Mouse (Mus musculus) limb, embryonic 15.5 days (tissue): ENCODE data around the gene Olfr1377. TPM values are rescaled to one million over a fixed set of nuclear protein-coding genes. Genes with fewer than 3 reads are reported as not detected.
"Not testable (repeated sequence)": the region's sequence is repeated elsewhere in the genome, so short reads cannot be mapped to it uniquely, and the experiment has no call there.

Experiments used
- ATAC-seq: fragments of 200-750 bp; cut with Nextera tagmentation; 2 replicates; pipeline ENCODE4 v1.8.0; 2017; ENCODE audit warnings: low read depth, moderate TSS enrichment; ENCODE audit not compliant: insufficient number of reproducible peaks, low FRiP score, low TSS enrichment
- H3K27ac ChIP-seq: fragments of 300-500 bp; sonication (generic); 2 replicates; pipeline ENCODE4 v1.5.1; 2015; ENCODE audit warnings: moderate library complexity, mild to moderate bottlenecking, inconsistent platforms
- H3K27me3 ChIP-seq: fragments of 300-500 bp; sonication (generic); 2 replicates; pipeline ENCODE4 v1.6.1; 2015; ENCODE audit warnings: inconsistent platforms
- H3K36me3 ChIP-seq: fragments of 300-500 bp; sonication (generic); 2 replicates; pipeline ENCODE4 v1.6.1; 2015; ENCODE audit warnings: inconsistent platforms
- H3K4me1 ChIP-seq: fragments of 300-500 bp; sonication (generic); 2 replicates; pipeline ENCODE4 v1.6.1; 2015; ENCODE audit warnings: inconsistent platforms
- H3K4me2 ChIP-seq: fragments of 300-500 bp; sonication (generic); 2 replicates; pipeline ENCODE4 v1.6.1; 2015; ENCODE audit warnings: mild to moderate bottlenecking, inconsistent platforms
- H3K4me3 ChIP-seq: fragments of 300-500 bp; sonication (generic); 2 replicates; pipeline ENCODE4 v1.5.1; 2015; ENCODE audit warnings: mild to moderate bottlenecking, inconsistent platforms
- H3K9ac ChIP-seq: fragments of 300-500 bp; sonication (generic); 2 replicates; pipeline ENCODE4 v1.6.1; 2015; ENCODE audit warnings: inconsistent platforms
- H3K9me3 ChIP-seq: fragments of 300-500 bp; sonication (generic); 2 replicates; pipeline ENCODE4 v1.6.1; 2016; ENCODE audit warnings: inconsistent platforms
- WGBS: fragments of 180-500 bp; shearing (Covaris S2); methylation state at CpG from one replicate; pipeline ENCODE4 v1.1.7; 2015; 5-methylcytosine and 5-hydroxymethylcytosine counted together
- polyA plus RNA-seq: library from polyadenylated mRNA; unstranded; fragments of >200 nt; fragmentation: Nextera tagmentation; extraction: Ambion mirVana; gene quantifications from 2 replicates; pipeline ENCODE4 v1.2.1, GENCODE M21; 2015

The Olfr1377 gene
- polyA plus RNA-seq, 1 experiment from 2014 or later, result not detected

GRCm38 (mm10) chr11:51011821-51012220 is 30.1 kb downstream of the Olfr1377 start:
- H3K27ac ChIP-seq, result no peak overlapping the region
- H3K4me3 ChIP-seq, result no peak overlapping the region
- no peak for ATAC-seq
- H3K4me1 ChIP-seq, result no peaks in the 10 kb centered on the region
- no peak overlapping the region for H3K9ac ChIP-seq
- no peaks in the 10 kb centered on the region for H3K27me3 ChIP-seq
- no peaks in the 10 kb centered on the region for H3K9me3 ChIP-seq
- 70% methylated on average over 5 of the region's 5 CpGs for WGBS
- H3K4me2 ChIP-seq, result no peak overlapping the region
- no peaks in the 10 kb centered on the region for H3K36me3 ChIP-seq

GRCm38 (mm10) chr11:51013936-51014335 is 32.2 kb downstream of the Olfr1377 start, which contains the start of gene Olfr54:
Gene Olfr54, plus strand, starts transcription at chr11:51014236.
- Histone ChIP-seq H3K27ac (no peak within 1 kb of the TSS), H3K4me3 (no peak within 1 kb of the TSS), H3K4me2 (no peak within 1 kb of the TSS), H3K36me3 (no peaks in the 10 kb centered on the region), H3K4me1 (no peaks in the 10 kb centered on the region), H3K9me3 (no peaks in the 10 kb centered on the region), H3K27me3 (no peaks in the 10 kb centered on the region), H3K9ac (no peak within 1 kb of the TSS)
- 65% methylated on average over 1 of the region's 1 CpGs for WGBS
- no peak for ATAC-seq

- H3K36me3 ChIP-seq, result no peaks in the 10 kb centered on the region
- no peak overlapping the region for H3K27ac ChIP-seq
- WGBS, result 44% methylated on average over 2 of the region's 2 CpGs
- no peaks in the 10 kb centered on the region for H3K27me3 ChIP-seq
- H3K4me1 ChIP-seq, result no peaks in the 10 kb centered on the region
- H3K4me3 ChIP-seq, result no peak overlapping the region
- no peak overlapping the region for H3K9ac ChIP-seq
- no peak overlapping the region for H3K4me2 ChIP-seq
- no peak for ATAC-seq
- H3K9me3 ChIP-seq, result no peaks in the 10 kb centered on the region
These were observed 34.6 kb downstream of the Olfr1377 start for GRCm38 (mm10) chr11:51016341-51016740.

- H3K9ac ChIP-seq, H3K27ac ChIP-seq, H3K4me2 ChIP-seq, H3K4me1 ChIP-seq, ATAC-seq, H3K36me3 ChIP-seq, H3K27me3 ChIP-seq, H3K9me3 ChIP-seq, H3K4me3 ChIP-seq: not testable (repeated sequence)
- WGBS, result 89% methylated on average over 11 of the region's 11 CpGs
These were observed 45.0 kb downstream of the Olfr1377 start for GRCm38 (mm10) chr11:51026811-51027210.

GRCm38 (mm10) chr11:51029381-51029780 is 47.6 kb downstream of the Olfr1377 start:
- not testable (repeated sequence) for H3K27ac ChIP-seq, H3K36me3 ChIP-seq, H3K4me1 ChIP-seq, H3K4me2 ChIP-seq, H3K9me3 ChIP-seq, H3K9ac ChIP-seq, H3K27me3 ChIP-seq, ATAC-seq, H3K4me3 ChIP-seq
- WGBS, result 40% methylated on average over 8 of the region's 8 CpGs

GRCm38 (mm10) chr11:51030225-51030624 is 48.5 kb downstream of the Olfr1377 start:
- Histone ChIP-seq H3K9me3 (no peaks in the 10 kb centered on the region), H3K4me1 (no peaks in the 10 kb centered on the region), H3K4me2 (no peak overlapping the region), H3K27me3 (no peaks in the 10 kb centered on the region), H3K9ac (no peak overlapping the region), H3K36me3 (no peaks in the 10 kb centered on the region), H3K4me3 (no peak overlapping the region), H3K27ac (no peak overlapping the region)
- WGBS, result 25% methylated on average over 2 of the region's 2 CpGs
- ATAC-seq, result no peak

- WGBS, result 23% methylated on average over 1 of the region's 1 CpGs
- Histone ChIP-seq H3K4me3 (no peak overlapping the region), H3K27me3 (no peaks in the 10 kb centered on the region), H3K36me3 (no peaks in the 10 kb centered on the region), H3K9ac (no peak overlapping the region), H3K4me1 (no peaks in the 10 kb centered on the region), H3K9me3 (no peaks in the 10 kb centered on the region), H3K4me2 (no peak overlapping the region), H3K27ac (no peak overlapping the region)
- no peak for ATAC-seq
These were observed 51.1 kb downstream of the Olfr1377 start for GRCm38 (mm10) chr11:51032851-51033250.

- H3K4me2 ChIP-seq, result not testable (repeated sequence)
These were observed 52.4 kb downstream of the Olfr1377 start for GRCm38 (mm10) chr11:51034141-51034540.

GRCm38 (mm10) chr11:51035951-51036350 is 54.2 kb downstream of the Olfr1377 start:
- Histone ChIP-seq H3K4me3 (no peak overlapping the region), H3K9me3 (no peaks in the 10 kb centered on the region), H3K4me2 (no peak overlapping the region), H3K27ac (no peak overlapping the region), H3K9ac (no peak overlapping the region), H3K4me1 (no peaks in the 10 kb centered on the region), H3K36me3 (no peaks in the 10 kb centered on the region), H3K27me3 (no peaks in the 10 kb centered on the region)
- no peak for ATAC-seq
- 89% methylated on average over 2 of the region's 2 CpGs for WGBS

More at GRCm38 (mm10) chr11:51034141-51034540, 52.4 kb downstream of the Olfr1377 start:
- ATAC-seq, H3K4me1 ChIP-seq, H3K27me3 ChIP-seq, H3K9me3 ChIP-seq, H3K36me3 ChIP-seq, H3K9ac ChIP-seq, H3K4me3 ChIP-seq, H3K27ac ChIP-seq: not testable (repeated sequence)

Other genes starting within 250 kb of the Olfr1377 start
- gene Zfp354c, start 154.2 kb upstream of the Olfr1377 start, polyA plus RNA-seq, result 43.6 and 51.0 TPM in 2 replicates
- gene Zfp879, start 140.4 kb upstream of the Olfr1377 start, polyA plus RNA-seq, result 0.71 and 0.77 TPM in 2 replicates
- 0.32 and 0.62 TPM in 2 replicates for gene Grm6, start 131.3 kb upstream of the Olfr1377 start, polyA plus RNA-seq
- gene Zfp454, start 94.3 kb upstream of the Olfr1377 start, polyA plus RNA-seq, result 8.2 and 8.5 TPM in 2 replicates
- 9.1 and 9.6 TPM in 2 replicates for gene Zfp2, start 65.8 kb upstream of the Olfr1377 start, polyA plus RNA-seq
- gene Zfp354b, start 50.3 kb upstream of the Olfr1377 start, polyA plus RNA-seq, result 1.3 and 1.9 TPM in 2 replicates
- not detected in 2 replicates for gene 4933414I15Rik, start 38.2 kb upstream of the Olfr1377 start, polyA plus RNA-seq
- not detected in 2 replicates for gene Prop1, start 28.2 kb upstream of the Olfr1377 start, polyA plus RNA-seq
- not detected in 2 replicates for gene Olfr1378, start 15.4 kb upstream of the Olfr1377 start, polyA plus RNA-seq
- not detected in 2 replicates for gene Olfr51, start 21.6 kb downstream of the Olfr1377 start, polyA plus RNA-seq
- not detected in 2 replicates for gene Olfr54, start 32.3 kb downstream of the Olfr1377 start, polyA plus RNA-seq
- not detected in 2 replicates for gene Olfr1375, start 66.1 kb downstream of the Olfr1377 start, polyA plus RNA-seq
- 8.3 TPM in 2 replicates for gene Zfp354a, start 77.3 kb downstream of the Olfr1377 start, polyA plus RNA-seq
- not detected in 2 replicates for gene Gm12569, start 238.5 kb downstream of the Olfr1377 start, polyA plus RNA-seq